Mouse (Mus musculus): ENCODE results near the gene Rccd1. TPM values are rescaled to one million over a fixed set of nuclear protein-coding genes. Genes with fewer than 3 reads are reported as not detected.

The Rccd1 gene
- total RNA-seq, 2 experiments from 2014 or later: 15.7 to 20.8 TPM

- no peak for DNase-seq (ENCODE audit: extremely low spot score in 1 of 2, low spot score in 2 of 2)
- intact Hi-C loops (cut with DNase I): loop anchor here (5.0 kb wide), 1 partner anchor 176 kb away; no protein-coding TSS in a partner anchor
These were observed 5.6 kb downstream of the Rccd1 start for GRCm38 (mm10) chr7:80318670-80319069.

- intact Hi-C loops (cut with DNase I): loop anchor here (5.0 kb wide), 1 partner anchor 175 kb away; no protein-coding TSS in a partner anchor
- no peak for DNase-seq (ENCODE audit: extremely low spot score in 1 of 2, low spot score in 2 of 2)
These were observed 6.7 kb downstream of the Rccd1 start for GRCm38 (mm10) chr7:80317439-80318115.

- intact Hi-C loops (cut with DNase I): loop anchor here (5.0 kb wide), 1 partner anchor 173 kb away; no protein-coding TSS in a partner anchor
- no peak for DNase-seq (ENCODE audit: extremely low spot score in 1 of 2, low spot score in 2 of 2)
These were observed 8.5 kb downstream of the Rccd1 start for GRCm38 (mm10) chr7:80315733-80316132.

- intact Hi-C loops (cut with DNase I): no loop called here
- DNase-seq (ENCODE audit: extremely low spot score in 1 of 2, low spot score in 2 of 2): no peak
These were observed 13.5 kb downstream of the Rccd1 start for GRCm38 (mm10) chr7:80310771-80311170.

- intact Hi-C loops (cut with DNase I): no loop called here
- DNase-seq (ENCODE audit: extremely low spot score in 1 of 2, low spot score in 2 of 2): no peak
These were observed 16.5 kb downstream of the Rccd1 start for GRCm38 (mm10) chr7:80307766-80308165.

GRCm38 (mm10) chr7:80301522-80301921 is 22.7 kb downstream of the Rccd1 start:
- intact Hi-C loops (cut with DNase I): no loop called here
- no peak for DNase-seq (ENCODE audit: extremely low spot score in 1 of 2, low spot score in 2 of 2)

GRCm38 (mm10) chr7:80299568-80299967 is 24.7 kb downstream of the Rccd1 start:
- DNase-seq (ENCODE audit: extremely low spot score in 1 of 2, low spot score in 2 of 2): no peak
- intact Hi-C loops (cut with DNase I): no loop called here

- intact Hi-C loops (cut with DNase I): no loop called here
- no peak for DNase-seq (ENCODE audit: extremely low spot score in 1 of 2, low spot score in 2 of 2)
These were observed 25.5 kb downstream of the Rccd1 start for GRCm38 (mm10) chr7:80298754-80299153.

GRCm38 (mm10) chr7:80297041-80297440 is 27.2 kb downstream of the Rccd1 start:
- intact Hi-C loops (cut with DNase I): no loop called here
- DNase-seq (ENCODE audit: extremely low spot score in 1 of 2, low spot score in 2 of 2): no peak

- DNase-seq (ENCODE audit: extremely low spot score in 1 of 2, low spot score in 2 of 2): no peak
- intact Hi-C loops (cut with DNase I): no loop called here
These were observed 27.8 kb downstream of the Rccd1 start for GRCm38 (mm10) chr7:80296462-80296861.

- intact Hi-C loops (cut with DNase I): no loop called here
- no peak for DNase-seq (ENCODE audit: extremely low spot score in 1 of 2, low spot score in 2 of 2)
These were observed 29.2 kb downstream of the Rccd1 start for GRCm38 (mm10) chr7:80294764-80295648.

GRCm38 (mm10) chr7:80294062-80294763 is 30.0 kb downstream of the Rccd1 start, which contains the start of gene Prc1:
Gene Prc1, plus strand, starts transcription at chr7:80294450.
- intact Hi-C loops (cut with DNase I): no loop called here
- peak; percentile 97 for DNase-seq (ENCODE audit: extremely low spot score in 1 of 2, low spot score in 2 of 2)

- intact Hi-C loops (cut with DNase I): no loop called here
- no peak for DNase-seq (ENCODE audit: extremely low spot score in 1 of 2, low spot score in 2 of 2)
These were observed 36.5 kb downstream of the Rccd1 start for GRCm38 (mm10) chr7:80287736-80288135.

GRCm38 (mm10) chr7:80285725-80286124 is 38.5 kb downstream of the Rccd1 start:
- no peak for DNase-seq (ENCODE audit: extremely low spot score in 1 of 2, low spot score in 2 of 2)

GRCm38 (mm10) chr7:80284391-80284790 is 39.9 kb downstream of the Rccd1 start:
- intact Hi-C loops (cut with DNase I): no loop called here
- DNase-seq (ENCODE audit: extremely low spot score in 1 of 2, low spot score in 2 of 2): no peak

More at GRCm38 (mm10) chr7:80285725-80286124, 38.5 kb downstream of the Rccd1 start:
- intact Hi-C loops (cut with DNase I): no loop called here

- DNase-seq (ENCODE audit: extremely low spot score in 1 of 2, low spot score in 2 of 2): no peak
- intact Hi-C loops (cut with DNase I): no loop called here
These were observed 40.9 kb downstream of the Rccd1 start for GRCm38 (mm10) chr7:80283226-80283918.

GRCm38 (mm10) chr7:80281646-80282045 is 42.6 kb downstream of the Rccd1 start:
- intact Hi-C loops (cut with DNase I): no loop called here

GRCm38 (mm10) chr7:80280998-80281397 is 43.3 kb downstream of the Rccd1 start:
- intact Hi-C loops (cut with DNase I): no loop called here

More at GRCm38 (mm10) chr7:80281646-80282045, 42.6 kb downstream of the Rccd1 start:
- DNase-seq (ENCODE audit: extremely low spot score in 1 of 2, low spot score in 2 of 2): no peak

GRCm38 (mm10) chr7:80280032-80280431 is 44.2 kb downstream of the Rccd1 start:
- DNase-seq (ENCODE audit: extremely low spot score in 1 of 2, low spot score in 2 of 2): no peak
- intact Hi-C loops (cut with DNase I): no loop called here

More at GRCm38 (mm10) chr7:80280998-80281397, 43.3 kb downstream of the Rccd1 start:
- no peak for DNase-seq (ENCODE audit: extremely low spot score in 1 of 2, low spot score in 2 of 2)
